Mouse (Mus musculus) neural tube, embryonic 12.5 days (tissue): ENCODE data around the gene Agbl1. TPM values are rescaled to one million over a fixed set of nuclear protein-coding genes. Genes with fewer than 3 reads are reported as not detected.

Experiments
- ATAC-seq: fragments of 200-750 bp; cut with Nextera tagmentation; 2 replicates; pipeline ENCODE4 v1.8.0; 2017; ENCODE audit warnings: low read depth, mild to moderate bottlenecking, moderate TSS enrichment, moderate library complexity; ENCODE audit not compliant: low FRiP score
- H3K27ac ChIP-seq: fragments of 300-500 bp; sonication (generic); 2 replicates; pipeline ENCODE4 v1.5.1; 2016
- H3K27me3 ChIP-seq: fragments of 300-500 bp; sonication (generic); replicated peaks from 2 replicates; pipeline ENCODE4 v1.6.1; 2016; ENCODE audit warnings: mild to moderate bottlenecking
- H3K36me3 ChIP-seq: fragments of 300-500 bp; sonication (generic); 2 replicates; pipeline ENCODE4 v1.6.1; 2016; ENCODE audit warnings: mild to moderate bottlenecking
- H3K4me1 ChIP-seq: fragments of 300-500 bp; sonication (generic); 2 replicates; pipeline ENCODE4 v1.6.1; 2016
- H3K4me2 ChIP-seq: fragments of 300-500 bp; sonication (generic); replicated peaks from 2 replicates; pipeline ENCODE4 v1.6.1; 2016; ENCODE audit warnings: mild to moderate bottlenecking
- H3K4me3 ChIP-seq: fragments of 300-500 bp; sonication (generic); 2 replicates; pipeline ENCODE4 v1.5.1; 2016
- H3K9ac ChIP-seq: fragments of 300-500 bp; sonication (generic); 2 replicates; pipeline ENCODE4 v1.6.1; 2016; ENCODE audit warnings: mild to moderate bottlenecking
- H3K9me3 ChIP-seq: fragments of 300-500 bp; sonication (generic); 2 replicates; pipeline ENCODE4 v1.6.1; 2016; ENCODE audit warnings: mild to moderate bottlenecking
- WGBS: fragments of 180-500 bp; shearing (Covaris S2); methylation state at CpG from one replicate; pipeline ENCODE4 v1.1.7; 2016; 5-methylcytosine and 5-hydroxymethylcytosine counted together
- polyA plus RNA-seq: library from polyadenylated mRNA; unstranded; fragments of >200 nt; fragmentation: Nextera tagmentation; extraction: Ambion mirVana; gene quantifications from 2 replicates; pipeline ENCODE4 v1.2.1, GENCODE M21; 2016

Agbl1 gene
- polyA plus RNA-seq, 1 experiment from 2014 or later: 0.16 TPM

- H3K9me3 ChIP-seq: no peaks in the 10 kb centered on the region
- no peak for ATAC-seq
- WGBS: 94% methylated on average over 1 of the region's 1 CpGs
- no peak overlapping the region for H3K9ac ChIP-seq
- H3K4me3 ChIP-seq: no peak overlapping the region
- no peaks in the 10 kb centered on the region for H3K27me3 ChIP-seq
- no peaks in the 10 kb centered on the region for H3K36me3 ChIP-seq
- no peak overlapping the region for H3K27ac ChIP-seq
- no peaks in the 10 kb centered on the region for H3K4me1 ChIP-seq
- no peak overlapping the region for H3K4me2 ChIP-seq
Observed at GRCm38 (mm10) chr7:77114021-77114420, 884.3 kb downstream of the Agbl1 start.

GRCm38 (mm10) chr7:77129045-77129444 is 899.4 kb downstream of the Agbl1 start:
- ATAC-seq: no peak
- Histone ChIP-seq H3K27me3 (no peaks in the 10 kb centered on the region), H3K4me1 (0 out of 2 replicates have a peak, but pooled peaks cover 10% of the 10 kb centered on the region), H3K9ac (no peak overlapping the region), H3K27ac (no peak overlapping the region), H3K4me2 (no peak overlapping the region), H3K9me3 (no peaks in the 10 kb centered on the region), H3K36me3 (no peaks in the 10 kb centered on the region), H3K4me3 (no peak overlapping the region)
- 48% methylated on average over 1 of the region's 1 CpGs for WGBS

DNA sequence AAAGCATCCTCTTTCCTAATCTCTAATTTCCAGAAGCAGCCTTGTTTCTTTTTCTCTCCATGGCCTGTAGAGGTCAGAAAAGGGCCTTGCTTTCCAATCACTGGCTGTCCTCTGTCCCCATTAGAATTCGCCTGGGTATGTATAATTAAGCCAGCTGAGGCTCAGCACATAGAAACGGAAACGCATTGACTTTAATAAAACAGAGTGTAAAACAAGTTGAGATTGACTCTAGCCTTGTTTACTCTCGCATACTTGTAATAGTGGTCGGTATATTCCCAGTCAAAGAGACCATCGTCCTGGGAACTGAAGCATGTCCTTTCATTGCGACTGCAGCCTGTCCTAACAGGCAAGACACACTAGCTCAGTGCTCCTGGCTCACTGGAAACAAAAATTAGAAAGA is 902.3 kb downstream of the Agbl1 start:
- Histone ChIP-seq H3K4me2 (no peak overlapping the region), H3K4me1 (0 out of 2 replicates have a peak, but pooled peaks cover 10% of the 10 kb centered on the region), H3K27me3 (no peaks in the 10 kb centered on the region), H3K4me3 (no peak overlapping the region), H3K9ac (no peak overlapping the region), H3K27ac (no peak overlapping the region), H3K9me3 (no peaks in the 10 kb centered on the region), H3K36me3 (no peaks in the 10 kb centered on the region)
- peak; percentile 63; the same call in 1 of the 2 replicates for ATAC-seq
- 31% methylated on average over 7 of the region's 7 CpGs for WGBS

DNA sequence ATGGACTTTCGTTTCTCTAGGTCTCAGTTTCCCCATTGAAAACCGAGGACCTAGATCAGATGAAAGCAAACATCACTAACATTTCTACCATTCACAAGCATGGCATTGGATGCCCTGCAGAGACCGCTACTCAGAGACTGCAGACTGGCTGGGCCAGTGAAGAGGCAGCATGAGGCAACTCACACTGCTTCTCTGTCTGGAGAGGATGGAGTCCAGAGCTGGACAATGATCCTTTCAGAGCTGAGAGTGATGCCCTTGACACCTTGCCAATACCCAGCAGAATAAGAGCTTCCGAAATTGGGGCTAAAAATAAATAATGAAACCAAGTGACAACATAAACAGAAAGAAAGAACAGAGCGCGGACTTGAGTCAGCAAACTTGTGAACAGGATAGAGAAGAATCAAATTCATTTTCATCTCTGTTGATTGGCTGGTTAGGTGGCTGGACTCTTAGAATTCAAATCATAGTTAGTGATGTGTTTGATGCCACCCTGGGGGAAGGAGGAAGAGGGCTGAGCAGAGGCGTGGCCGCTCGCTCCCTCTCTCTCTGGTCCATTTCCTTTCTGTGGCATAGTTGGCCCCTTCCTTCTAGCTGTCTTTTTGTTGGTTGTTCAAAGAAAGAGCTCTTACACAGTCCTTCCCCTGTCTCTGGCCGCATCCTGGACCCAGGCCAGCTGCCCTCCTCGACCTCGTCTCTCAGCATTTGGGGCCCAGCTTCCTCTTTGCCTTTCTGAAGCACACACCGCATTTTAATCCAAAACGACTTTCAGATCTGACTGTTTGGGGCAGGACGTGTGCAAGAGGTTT is 903.1 kb downstream of the Agbl1 start:
- H3K4me3 ChIP-seq: no peak overlapping the region
- no peak overlapping the region for H3K27ac ChIP-seq

GRCm38 (mm10) chr7:77134860-77135259 is 905.2 kb downstream of the Agbl1 start:
- Histone ChIP-seq H3K27me3 (no peaks in the 10 kb centered on the region), H3K9ac (no peak overlapping the region), H3K9me3 (no peaks in the 10 kb centered on the region), H3K4me2 (no peak overlapping the region), H3K4me1 (0 out of 2 replicates have a peak, but pooled peaks cover 10% of the 10 kb centered on the region), H3K36me3 (no peaks in the 10 kb centered on the region), H3K4me3 (no peak overlapping the region), H3K27ac (no peak overlapping the region)
- 97% methylated on average over 2 of the region's 2 CpGs for WGBS
- no peak for ATAC-seq

More for the DNA sequence above, 903.1 kb downstream of the Agbl1 start:
- Histone ChIP-seq H3K36me3 (no peaks in the 10 kb centered on the region), H3K4me1 (0 out of 2 replicates have a peak, but pooled peaks cover 10% of the 10 kb centered on the region), H3K4me2 (no peak overlapping the region), H3K27me3 (no peaks in the 10 kb centered on the region), H3K9ac (no peak overlapping the region), H3K9me3 (no peaks in the 10 kb centered on the region)
- ATAC-seq: peak; percentile 53
- 62% methylated on average over 15 of the region's 15 CpGs for WGBS

GRCm38 (mm10) chr7:77138707-77139106 is 909.0 kb downstream of the Agbl1 start:
- no peaks in the 10 kb centered on the region for H3K9me3 ChIP-seq
- no peaks in the 10 kb centered on the region for H3K27me3 ChIP-seq
- no peak overlapping the region for H3K4me3 ChIP-seq
- H3K4me1 ChIP-seq: no peaks in the 10 kb centered on the region
- no peaks in the 10 kb centered on the region for H3K36me3 ChIP-seq
- H3K27ac ChIP-seq: no peak overlapping the region
- H3K4me2 ChIP-seq: no peak overlapping the region
- H3K9ac ChIP-seq: no peak overlapping the region
- ATAC-seq: no peak

- Histone ChIP-seq H3K4me3 (no peak overlapping the region), H3K9me3 (no peaks in the 10 kb centered on the region), H3K27ac (no peak overlapping the region), H3K4me2 (no peak overlapping the region), H3K4me1 (peaks cover 4% of the 10 kb centered on the region; the same call in 1 of the 2 replicates), H3K36me3 (no peaks in the 10 kb centered on the region), H3K9ac (no peak overlapping the region), H3K27me3 (no peaks in the 10 kb centered on the region)
- no peak for ATAC-seq
- WGBS: 80% methylated on average over 3 of the region's 3 CpGs
Observed at GRCm38 (mm10) chr7:77147527-77147926, 917.8 kb downstream of the Agbl1 start.

DNA sequence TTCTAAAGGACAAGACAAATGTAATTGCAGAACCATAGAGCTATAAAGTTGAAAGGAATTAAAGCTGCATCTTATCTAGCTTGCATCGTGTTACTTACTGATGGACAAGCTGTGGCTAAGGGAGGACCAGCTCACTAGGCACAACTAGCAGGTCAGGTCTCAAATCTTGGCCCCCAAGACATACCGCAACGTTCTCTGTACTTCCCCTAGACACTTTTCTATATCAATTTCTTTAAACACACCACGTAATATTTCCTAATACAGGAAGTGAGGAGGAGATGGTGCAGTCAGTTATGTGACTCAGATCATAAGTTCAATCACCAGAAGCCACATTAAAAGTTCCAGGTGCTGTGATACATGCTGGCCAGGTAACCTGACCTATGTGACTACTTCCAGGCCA is 919.1 kb downstream of the Agbl1 start:
- 87% methylated on average over 4 of the region's 4 CpGs for WGBS

DNA sequence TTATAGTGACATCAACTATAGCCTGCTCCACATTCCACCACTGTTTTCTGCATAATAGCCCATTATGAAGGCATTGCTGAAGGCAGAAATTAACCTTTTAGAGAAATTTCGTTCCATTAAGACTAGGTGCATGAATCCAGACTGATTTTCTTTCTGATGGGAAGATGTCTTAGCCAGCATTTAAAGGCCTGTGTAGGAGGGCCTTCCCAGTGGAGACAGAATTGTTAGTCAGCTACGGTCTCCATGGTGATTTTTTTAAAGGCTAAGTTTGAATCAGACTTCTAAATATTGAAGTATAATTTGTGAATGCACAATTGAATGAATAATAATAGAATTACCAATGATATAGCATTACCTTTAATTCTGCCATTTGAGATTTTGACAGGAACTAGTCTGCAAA is 920.2 kb downstream of the Agbl1 start:
- no peak for ATAC-seq
- H3K36me3 ChIP-seq: no peaks in the 10 kb centered on the region
- 67% methylated on average over 2 of the region's 2 CpGs for WGBS
- no peak overlapping the region for H3K27ac ChIP-seq
- no peak overlapping the region for H3K9ac ChIP-seq
- no peak overlapping the region for H3K4me3 ChIP-seq
- H3K9me3 ChIP-seq: no peaks in the 10 kb centered on the region
- H3K4me2 ChIP-seq: no peak overlapping the region
- H3K4me1 ChIP-seq: peaks cover 6% of the 10 kb centered on the region; the same call in 1 of the 2 replicates
- no peaks in the 10 kb centered on the region for H3K27me3 ChIP-seq

More for the DNA sequence above, 919.1 kb downstream of the Agbl1 start:
- peaks cover 6% of the 10 kb centered on the region; the same call in 1 of the 2 replicates for H3K4me1 ChIP-seq
- no peak for ATAC-seq
- H3K27ac ChIP-seq: no peak overlapping the region
- no peaks in the 10 kb centered on the region for H3K36me3 ChIP-seq
- H3K4me2 ChIP-seq: no peak overlapping the region
- H3K9ac ChIP-seq: no peak overlapping the region
- no peak overlapping the region for H3K4me3 ChIP-seq
- no peaks in the 10 kb centered on the region for H3K9me3 ChIP-seq
- H3K27me3 ChIP-seq: no peaks in the 10 kb centered on the region

- Histone ChIP-seq H3K9ac (no peak overlapping the region), H3K4me2 (no peak overlapping the region), H3K4me3 (no peak overlapping the region), H3K27me3 (no peaks in the 10 kb centered on the region), H3K9me3 (no peaks in the 10 kb centered on the region), H3K27ac (no peak overlapping the region), H3K4me1 (peaks cover 6% of the 10 kb centered on the region; the same call in 1 of the 2 replicates), H3K36me3 (no peaks in the 10 kb centered on the region)
- 36% methylated on average over 3 of the region's 3 CpGs for WGBS
- ATAC-seq: peak; percentile 33; the same call in 1 of the 2 replicates
Observed at GRCm38 (mm10) chr7:77152393-77152792, 922.7 kb downstream of the Agbl1 start.

DNA sequence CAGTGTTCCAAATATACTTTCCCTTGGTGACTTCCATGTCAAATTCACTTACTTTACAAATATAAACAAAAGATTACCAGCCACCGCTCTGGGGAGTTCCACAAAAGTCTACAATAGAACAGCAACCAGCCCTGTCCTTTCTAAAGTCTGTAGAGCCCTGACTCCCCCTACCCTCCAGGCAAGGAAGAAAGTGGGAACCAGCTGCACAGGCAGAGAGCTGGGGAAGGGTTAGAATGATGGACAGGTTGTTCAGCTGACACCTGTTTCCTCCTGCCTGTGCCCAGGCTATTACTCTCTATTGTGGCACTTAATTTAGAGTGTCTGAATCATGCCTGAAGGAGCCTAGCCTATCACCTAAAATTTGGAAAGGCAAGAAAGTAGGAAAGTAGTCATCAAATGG is 923.2 kb downstream of the Agbl1 start:
- no peaks in the 10 kb centered on the region for H3K9me3 ChIP-seq
- H3K27ac ChIP-seq: no peak overlapping the region
- peaks cover 6% of the 10 kb centered on the region; the same call in 1 of the 2 replicates for H3K4me1 ChIP-seq
- H3K36me3 ChIP-seq: no peaks in the 10 kb centered on the region
- H3K4me2 ChIP-seq: no peak overlapping the region
- ATAC-seq: no peak
- WGBS: 77% methylated on average over 1 of the region's 1 CpGs
- H3K9ac ChIP-seq: no peak overlapping the region
- no peaks in the 10 kb centered on the region for H3K27me3 ChIP-seq
- no peak overlapping the region for H3K4me3 ChIP-seq

DNA sequence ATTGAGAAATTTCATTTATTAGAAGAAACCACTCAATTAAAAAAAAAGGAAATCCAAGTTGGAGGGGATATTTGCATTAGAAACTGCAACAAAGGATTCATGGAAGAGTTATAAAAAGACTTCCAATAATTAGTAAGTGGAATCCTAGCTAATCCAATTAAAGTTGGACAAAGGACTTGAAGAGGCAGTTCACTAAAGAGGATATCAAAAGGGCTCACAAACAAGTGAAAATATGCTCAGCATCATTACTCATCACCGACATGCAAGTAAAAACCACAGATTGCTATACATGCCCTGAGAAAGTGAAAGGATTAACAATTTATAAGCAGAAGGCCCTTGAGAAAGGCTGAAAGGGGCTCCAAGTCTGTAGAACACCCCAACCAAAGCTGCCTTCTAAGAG is 935.2 kb downstream of the Agbl1 start:
- no peak for ATAC-seq
- Histone ChIP-seq H3K9ac (no peak overlapping the region), H3K9me3 (no peaks in the 10 kb centered on the region), H3K4me3 (no peak overlapping the region), H3K36me3 (no peaks in the 10 kb centered on the region), H3K4me1 (no peaks in the 10 kb centered on the region), H3K27ac (no peak overlapping the region), H3K4me2 (no peak overlapping the region), H3K27me3 (no peaks in the 10 kb centered on the region)
- WGBS: 93% methylated on average over 1 of the region's 1 CpGs
